Comparison of ENCODE assay signal across 14 mouse cellular contexts in genomic region chr13:15543169-15543887, GRCm38 (mm10).
A peak's percentile ranks its signal among the peaks of the same experiment; 100 is the strongest.
DNase-seq lines count a peak whose midpoint lies in the region; ATAC-seq lines count a peak whose summit lies in the region.
"Had no signal": no experiment of that assay in that cellular context is flagged by ENCODE, and none has a peak within 500 bp of the region (broad histone marks: within the 10 kb centered on the region; RNA-seq: fewer than 3 reads in every experiment).

No protein-coding gene starts in this region.

- H3K9ac ChIP-seq in kidney, embryonic 15.5 days = no peak overlapping the region
- peak overlapping the region; percentile 36; the same call in 1 of the 2 replicates for H3K9ac ChIP-seq in forebrain, embryonic 12.5 days
- H3K9ac ChIP-seq in midbrain, embryonic 16.5 days (ENCODE audit: low read depth, low read length) = no peak overlapping the region
- H3K9ac ChIP-seq: liver, embryonic 12.5 days had no signal

- no peak for ATAC-seq in kidney, embryonic 15.5 days (replicated peaks; ENCODE audit: low FRiP score)
- peak; percentile 42 for ATAC-seq in forebrain, embryonic 12.5 days (ENCODE audit: low FRiP score)
- ATAC-seq in midbrain, embryonic 16.5 days = peak; percentile 70; the same call in 1 of the 2 replicates
- ATAC-seq in CD4-positive, CD25-positive, alpha-beta regulatory T cell, adult 4 months = no peak
- ATAC-seq: activated CD4-positive, CD25-positive, alpha-beta regulatory T cell, adult 4 months; intestine, postnatal 0 days; liver, embryonic 12.5 days had no signal

- no peak overlapping the region for H3K4me3 ChIP-seq in kidney, embryonic 15.5 days (replicated peaks)
- no peak overlapping the region for H3K4me3 ChIP-seq in forebrain, embryonic 12.5 days (replicated peaks)
- no peak overlapping the region for H3K4me3 ChIP-seq in limb, embryonic 10.5 days
- H3K4me3 ChIP-seq in midbrain, embryonic 16.5 days (ENCODE audit: low read depth, low read length) = no peak overlapping the region
- H3K4me3 ChIP-seq: gastrocnemius, adult 2 months; liver, embryonic 12.5 days; myocyte had no signal

- peak overlapping the region; percentile 61 for H3K27ac ChIP-seq in kidney, embryonic 15.5 days
- H3K27ac ChIP-seq in forebrain, embryonic 12.5 days = peak overlapping the region; percentile 92
- peak overlapping the region; percentile 62 for H3K27ac ChIP-seq in limb, embryonic 10.5 days
- H3K27ac ChIP-seq in midbrain, embryonic 16.5 days (ENCODE audit: low read length) = peak overlapping the region; percentile 74
- H3K27ac ChIP-seq: gastrocnemius, adult 2 months; liver, embryonic 12.5 days had no signal

- peaks cover 5% of the 10 kb centered on the region; the same call in 1 of the 2 replicates for H3K36me3 ChIP-seq in kidney, embryonic 15.5 days
- peaks cover 1% of the 10 kb centered on the region; the same call in 1 of the 2 replicates for H3K36me3 ChIP-seq in forebrain, embryonic 12.5 days (replicated peaks)
- H3K36me3 ChIP-seq in limb, embryonic 10.5 days = 0 out of 2 replicates have a peak, but pooled peaks cover 3% of the 10 kb centered on the region
- no peaks in the 10 kb centered on the region for H3K36me3 ChIP-seq in midbrain, embryonic 16.5 days (ENCODE audit: control insufficient read depth, insufficient read depth, low read length)
- H3K36me3 ChIP-seq: liver, embryonic 12.5 days had no signal

- 58% methylated on average over 12 of the region's 12 CpGs for WGBS in kidney, embryonic 15.5 days
- 6% methylated on average over 12 of the region's 12 CpGs for WGBS in forebrain, embryonic 12.5 days
- 60% methylated on average over 12 of the region's 12 CpGs for WGBS in limb, embryonic 10.5 days
- 16% methylated on average over 12 of the region's 12 CpGs for WGBS in midbrain, embryonic 16.5 days

- no peak for DNase-seq in kidney, postnatal 25 days
- DNase-seq in limb, embryonic 10.5 days (ENCODE audit: low spot score) = no peak
- DNase-seq in thymus, postnatal 36 days = no peak
- DNase-seq in yolk sac, embryonic 10.5 days (ENCODE audit: low spot score) = no peak
- DNase-seq: cerebellum, adult 2 months; gastrocnemius, adult 2 months had no signal

- 0 out of 2 replicates have a peak overlapping the region, but pooled peaks have one; percentile 7 for H3K4me2 ChIP-seq in kidney, embryonic 15.5 days
- H3K4me2 ChIP-seq in forebrain, embryonic 12.5 days = peak overlapping the region; percentile 42
- H3K4me2 ChIP-seq in midbrain, embryonic 16.5 days (ENCODE audit: low read length) = peak overlapping the region; percentile 30; the same call in 1 of the 2 replicates
- H3K4me2 ChIP-seq: liver, embryonic 12.5 days had no signal

- H3K4me1 ChIP-seq in kidney, embryonic 15.5 days = peaks cover 44% of the 10 kb centered on the region
- H3K4me1 ChIP-seq in forebrain, embryonic 12.5 days = peaks cover 87% of the 10 kb centered on the region
- H3K4me1 ChIP-seq in limb, embryonic 10.5 days = peaks cover 85% of the 10 kb centered on the region
- H3K4me1 ChIP-seq in midbrain, embryonic 16.5 days (ENCODE audit: control insufficient read depth, insufficient read depth, low read length) = peaks cover 48% of the 10 kb centered on the region
- H3K4me1 ChIP-seq: liver, embryonic 12.5 days had no signal

- no peaks in the 10 kb centered on the region for H3K27me3 ChIP-seq in kidney, embryonic 15.5 days
- H3K27me3 ChIP-seq in forebrain, embryonic 12.5 days = no peaks in the 10 kb centered on the region
- H3K27me3 ChIP-seq in limb, embryonic 10.5 days (ENCODE audit: low read depth, poor library complexity, severe bottlenecking) = no peaks in the 10 kb centered on the region
- H3K27me3 ChIP-seq in midbrain, embryonic 16.5 days (ENCODE audit: control insufficient read depth, insufficient read depth, low read depth, low read length) = no peaks in the 10 kb centered on the region; the same call in 1 of the 2 replicates
- H3K27me3 ChIP-seq: liver, embryonic 12.5 days had no signal

- H3K9me3 ChIP-seq in kidney, embryonic 15.5 days (replicated peaks) = no peaks in the 10 kb centered on the region
- H3K9me3 ChIP-seq in forebrain, embryonic 12.5 days = no peaks in the 10 kb centered on the region
- H3K9me3 ChIP-seq in limb, embryonic 10.5 days (replicated peaks) = no peaks in the 10 kb centered on the region
- H3K9me3 ChIP-seq in midbrain, embryonic 16.5 days (replicated peaks; ENCODE audit: control insufficient read depth, low read length, poor library complexity, severe bottlenecking) = no peaks in the 10 kb centered on the region
- H3K9me3 ChIP-seq: liver, embryonic 12.5 days had no signal

Comparison
In these comparisons a context has a peak if more than half of its experiments do, and no peak if none do; other contexts are left out.
1. ATAC-seq: peak in forebrain, embryonic 12.5 days (single experiment) and midbrain, embryonic 16.5 days (single experiment); none in kidney, embryonic 15.5 days (single experiment) and CD4-positive, CD25-positive, alpha-beta regulatory T cell, adult 4 months (single experiment).
2. Peak in every context shown above with its lines, with median percentiles within 50 percentile points of each other: H3K27ac ChIP-seq and H3K4me2 ChIP-seq.